Mouse (Mus musculus): ENCODE data around the gene Creg2. TPM values are rescaled to one million over a fixed set of nuclear protein-coding genes. Genes with fewer than 3 reads are reported as not detected.

Gene Creg2
- polyA plus RNA-seq, 1 experiment: 0.16 TPM

GRCm38 (mm10) chr1:39645905-39646759 lies 5.1 kb downstream of the Creg2 start:
- 94% methylated on average over 8 of the region's 8 CpGs for WGBS
- H3K4me3 ChIP-seq (ENCODE audit: control insufficient read depth, insufficient read depth, low read length): no peak overlapping the region
- H3K27me3 ChIP-seq (ENCODE audit: control insufficient read depth, insufficient read depth, low read length): peaks cover 9% of the 10 kb centered on the region; the same call in 1 of the 2 replicates
- no peak for TF ChIP-seq CTCF (IDR thresholded peaks at IDR 0.05; ENCODE audit: borderline replicate concordance, control insufficient read depth, extremely low read depth, insufficient read depth, low read length, poor library complexity)
- no peak for TF ChIP-seq POLR2A (IDR thresholded peaks at IDR 0.05; ENCODE audit: control insufficient read depth, extremely low read depth, insufficient read depth, low read length, poor library complexity)
- peaks cover 10% of the 10 kb centered on the region for H3K4me1 ChIP-seq (replicated peaks; ENCODE audit: control insufficient read depth, insufficient read depth, low read length)
- no peak for DNase-seq
- no peaks in the 10 kb centered on the region for H3K36me3 ChIP-seq (ENCODE audit: control insufficient read depth, insufficient read depth, low read length)
- no peak overlapping the region for H3K27ac ChIP-seq (ENCODE audit: control insufficient read depth, insufficient read depth, low read length)

- Histone ChIP-seq H3K27me3 (ENCODE audit: control insufficient read depth, insufficient read depth, low read length) (no peaks in the 10 kb centered on the region), H3K4me1 (replicated peaks; ENCODE audit: control insufficient read depth, insufficient read depth, low read length) (no peaks in the 10 kb centered on the region), H3K4me3 (ENCODE audit: control insufficient read depth, insufficient read depth, low read length) (no peak overlapping the region), H3K36me3 (ENCODE audit: control insufficient read depth, insufficient read depth, low read length) (no peaks in the 10 kb centered on the region), H3K27ac (ENCODE audit: control insufficient read depth, insufficient read depth, low read length) (no peak overlapping the region)
- no peak for DNase-seq
- 92% methylated on average over 1 of the region's 1 CpGs for WGBS
- TF ChIP-seq POLR2A (IDR thresholded peaks at IDR 0.05; ENCODE audit: control insufficient read depth, extremely low read depth, insufficient read depth, low read length, poor library complexity) (no peak), CTCF (IDR thresholded peaks at IDR 0.05; ENCODE audit: borderline replicate concordance, control insufficient read depth, extremely low read depth, insufficient read depth, low read length, poor library complexity) (no peak)
These were observed 6.9 kb downstream of the Creg2 start for GRCm38 (mm10) chr1:39644333-39644732.

- Histone ChIP-seq H3K27me3 (ENCODE audit: control insufficient read depth, insufficient read depth, low read length) (no peaks in the 10 kb centered on the region), H3K27ac (ENCODE audit: control insufficient read depth, insufficient read depth, low read length) (no peak overlapping the region), H3K36me3 (ENCODE audit: control insufficient read depth, insufficient read depth, low read length) (no peaks in the 10 kb centered on the region), H3K4me3 (ENCODE audit: control insufficient read depth, insufficient read depth, low read length) (no peak overlapping the region), H3K4me1 (replicated peaks; ENCODE audit: control insufficient read depth, insufficient read depth, low read length) (no peaks in the 10 kb centered on the region)
- WGBS: 93% methylated on average over 7 of the region's 7 CpGs
- DNase-seq: no peak
- TF ChIP-seq CTCF (IDR thresholded peaks at IDR 0.05; ENCODE audit: borderline replicate concordance, control insufficient read depth, extremely low read depth, insufficient read depth, low read length, poor library complexity) (no peak), POLR2A (IDR thresholded peaks at IDR 0.05; ENCODE audit: control insufficient read depth, extremely low read depth, insufficient read depth, low read length, poor library complexity) (no peak)
These were observed 9.6 kb downstream of the Creg2 start for GRCm38 (mm10) chr1:39641667-39642066.

- no peaks in the 10 kb centered on the region for H3K36me3 ChIP-seq (ENCODE audit: control insufficient read depth, insufficient read depth, low read length)
- WGBS: 54% methylated on average over 8 of the region's 8 CpGs
- DNase-seq: no peak
- no peak overlapping the region for H3K27ac ChIP-seq (ENCODE audit: control insufficient read depth, insufficient read depth, low read length)
- H3K4me3 ChIP-seq (ENCODE audit: control insufficient read depth, insufficient read depth, low read length): no peak overlapping the region
- H3K4me1 ChIP-seq (replicated peaks; ENCODE audit: control insufficient read depth, insufficient read depth, low read length): no peaks in the 10 kb centered on the region
- no peaks in the 10 kb centered on the region for H3K27me3 ChIP-seq (ENCODE audit: control insufficient read depth, insufficient read depth, low read length)
- TF ChIP-seq CTCF (IDR thresholded peaks at IDR 0.05; ENCODE audit: borderline replicate concordance, control insufficient read depth, extremely low read depth, insufficient read depth, low read length, poor library complexity): no peak
- no peak for TF ChIP-seq POLR2A (IDR thresholded peaks at IDR 0.05; ENCODE audit: control insufficient read depth, extremely low read depth, insufficient read depth, low read length, poor library complexity)
These were observed 14.1 kb downstream of the Creg2 start for GRCm38 (mm10) chr1:39637139-39637538.

- H3K27me3 ChIP-seq (ENCODE audit: control insufficient read depth, insufficient read depth, low read length): no peaks in the 10 kb centered on the region
These were observed 14.6 kb downstream of the Creg2 start for GRCm38 (mm10) chr1:39636660-39637059.

GRCm38 (mm10) chr1:39636196-39636595 lies 15.1 kb downstream of the Creg2 start:
- WGBS: 30% methylated on average over 5 of the region's 5 CpGs
- H3K36me3 ChIP-seq (ENCODE audit: control insufficient read depth, insufficient read depth, low read length): no peaks in the 10 kb centered on the region
- TF ChIP-seq POLR2A (IDR thresholded peaks at IDR 0.05; ENCODE audit: control insufficient read depth, extremely low read depth, insufficient read depth, low read length, poor library complexity) (no peak), CTCF (IDR thresholded peaks at IDR 0.05; ENCODE audit: borderline replicate concordance, control insufficient read depth, extremely low read depth, insufficient read depth, low read length, poor library complexity) (no peak)
- no peaks in the 10 kb centered on the region for H3K4me1 ChIP-seq (replicated peaks; ENCODE audit: control insufficient read depth, insufficient read depth, low read length)
- no peak overlapping the region for H3K4me3 ChIP-seq (ENCODE audit: control insufficient read depth, insufficient read depth, low read length)
- H3K27ac ChIP-seq (ENCODE audit: control insufficient read depth, insufficient read depth, low read length): no peak overlapping the region
- DNase-seq: no peak
- H3K27me3 ChIP-seq (ENCODE audit: control insufficient read depth, insufficient read depth, low read length): no peaks in the 10 kb centered on the region

More at GRCm38 (mm10) chr1:39636660-39637059, 14.6 kb downstream of the Creg2 start:
- Histone ChIP-seq H3K36me3 (ENCODE audit: control insufficient read depth, insufficient read depth, low read length) (no peaks in the 10 kb centered on the region), H3K4me3 (ENCODE audit: control insufficient read depth, insufficient read depth, low read length) (no peak overlapping the region), H3K4me1 (replicated peaks; ENCODE audit: control insufficient read depth, insufficient read depth, low read length) (no peaks in the 10 kb centered on the region), H3K27ac (ENCODE audit: control insufficient read depth, insufficient read depth, low read length) (no peak overlapping the region)
- WGBS: 58% methylated on average over 5 of the region's 5 CpGs
- no peak for DNase-seq
- no peak for TF ChIP-seq POLR2A (IDR thresholded peaks at IDR 0.05; ENCODE audit: control insufficient read depth, extremely low read depth, insufficient read depth, low read length, poor library complexity)
- no peak for TF ChIP-seq CTCF (IDR thresholded peaks at IDR 0.05; ENCODE audit: borderline replicate concordance, control insufficient read depth, extremely low read depth, insufficient read depth, low read length, poor library complexity)
